Mouse (Mus musculus) neural tube, embryonic 14.5 days (tissue): ENCODE measurements around the gene Ralgds. TPM values are rescaled to one million over a fixed set of nuclear protein-coding genes. Genes with fewer than 3 reads are reported as not detected.

Experiments used
- ATAC-seq: fragments of 200-750 bp; cut with Nextera tagmentation; 2 replicates; pipeline ENCODE4 v1.8.0; 2017; ENCODE audit warnings: low read depth, mild to moderate bottlenecking, moderate TSS enrichment, moderate library complexity
- H3K27ac ChIP-seq: fragments of 300-500 bp; sonication (generic); 2 replicates; pipeline ENCODE4 v1.5.1; 2014; ENCODE audit warnings: low read depth, mild to moderate bottlenecking, control low read depth, low read length, moderate library complexity, mixed read lengths
- H3K27me3 ChIP-seq: fragments of 300-500 bp; sonication (generic); 2 replicates; pipeline ENCODE4 v1.6.1; 2014; ENCODE audit warnings: low read length; ENCODE audit not compliant: control insufficient read depth, insufficient read depth
- H3K36me3 ChIP-seq: fragments of 300-500 bp; sonication (generic); 2 replicates; pipeline ENCODE4 v1.6.1; 2014; ENCODE audit warnings: low read length, mixed read lengths; ENCODE audit not compliant: control insufficient read depth, insufficient read depth
- H3K4me1 ChIP-seq: fragments of 300-500 bp; sonication (generic); 2 replicates; pipeline ENCODE4 v1.6.1; 2014; ENCODE audit warnings: low read length; ENCODE audit not compliant: control insufficient read depth, insufficient read depth
- H3K4me2 ChIP-seq: fragments of 300-500 bp; sonication (generic); 2 replicates; pipeline ENCODE4 v1.6.1; 2014; ENCODE audit warnings: mild to moderate bottlenecking, low read depth, low read length, control low read depth
- H3K4me3 ChIP-seq: fragments of 300-500 bp; sonication (generic); 2 replicates; pipeline ENCODE4 v1.5.1; 2014; ENCODE audit warnings: low read depth, low read length, control low read depth, mixed read lengths
- H3K9ac ChIP-seq: fragments of 300-500 bp; sonication (generic); replicated peaks from 2 replicates; pipeline ENCODE4 v1.6.1; 2014; ENCODE audit warnings: low read depth, mild to moderate bottlenecking, control low read depth, low read length, mixed read lengths
- H3K9me3 ChIP-seq: fragments of 300-500 bp; sonication (generic); 2 replicates; pipeline ENCODE4 v1.6.1; 2016; ENCODE audit warnings: low read length; ENCODE audit not compliant: control insufficient read depth
- WGBS: fragments of 180-500 bp; shearing (Covaris S2); extraction: QIAGEN DNeasy Blood & Tissue Kit; methylation state at CpG from one replicate; pipeline ENCODE4 v1.1.7; 2014; 5-methylcytosine and 5-hydroxymethylcytosine counted together
- polyA plus RNA-seq: library from polyadenylated mRNA; unstranded; fragments of >200 nt; fragmentation: Nextera tagmentation; extraction: Ambion mirVana; gene quantifications from 2 replicates; pipeline ENCODE4 v1.2.1, GENCODE M21; 2014

The Ralgds gene
- polyA plus RNA-seq, 1 experiment from 2014 or later: 76.5 TPM

DNA sequence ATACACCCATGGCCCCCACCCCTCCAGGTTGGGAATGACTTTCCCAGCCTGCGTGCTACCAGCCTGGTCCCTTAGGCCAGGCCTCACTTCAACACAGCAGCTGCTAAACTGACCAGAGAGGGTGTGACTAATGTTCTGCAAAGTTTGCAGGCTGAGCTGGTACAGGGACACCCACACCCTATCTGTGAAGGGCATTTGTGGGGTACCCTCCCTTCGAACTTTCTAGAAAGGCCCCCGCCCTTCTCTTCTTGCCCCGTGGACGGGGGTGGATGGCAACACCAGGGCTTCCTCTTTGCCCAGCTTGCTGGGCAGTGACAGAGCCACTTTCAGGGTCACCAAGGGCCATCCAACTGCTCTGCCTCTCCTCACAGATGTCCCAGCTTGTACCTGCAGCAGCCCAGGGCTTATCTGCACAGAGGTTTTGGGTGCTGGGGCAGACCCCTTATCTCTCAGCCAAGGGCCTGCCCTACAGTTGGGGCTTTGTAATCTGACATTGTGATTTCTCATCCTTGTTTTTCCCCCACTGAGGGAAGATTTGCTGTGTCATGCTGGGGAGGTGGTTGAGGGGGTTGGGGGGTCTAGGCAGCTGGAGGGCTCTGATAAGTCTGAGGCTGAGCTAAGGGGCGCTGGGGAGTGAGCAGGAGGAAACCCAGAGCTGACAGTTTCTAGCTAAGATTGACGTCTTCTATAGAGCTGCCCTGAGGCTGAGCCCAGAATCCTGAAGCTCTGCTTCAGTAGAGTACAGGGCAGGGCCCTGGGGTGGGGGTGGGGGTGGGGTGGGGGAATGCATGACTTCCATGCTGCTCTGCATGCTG is 85.0 kb downstream of the Ralgds start:
- no peaks in the 10 kb centered on the region for H3K36me3 ChIP-seq
- H3K4me2 ChIP-seq: no peak overlapping the region
- H3K9ac ChIP-seq: no peak overlapping the region
- H3K9me3 ChIP-seq: no peaks in the 10 kb centered on the region
- ATAC-seq: no peak
- 85% methylated on average over 6 of the region's 7 CpGs for WGBS
- H3K4me1 ChIP-seq: no peaks in the 10 kb centered on the region
- no peak overlapping the region for H3K4me3 ChIP-seq
- no peaks in the 10 kb centered on the region for H3K27me3 ChIP-seq
- H3K27ac ChIP-seq: no peak overlapping the region

DNA sequence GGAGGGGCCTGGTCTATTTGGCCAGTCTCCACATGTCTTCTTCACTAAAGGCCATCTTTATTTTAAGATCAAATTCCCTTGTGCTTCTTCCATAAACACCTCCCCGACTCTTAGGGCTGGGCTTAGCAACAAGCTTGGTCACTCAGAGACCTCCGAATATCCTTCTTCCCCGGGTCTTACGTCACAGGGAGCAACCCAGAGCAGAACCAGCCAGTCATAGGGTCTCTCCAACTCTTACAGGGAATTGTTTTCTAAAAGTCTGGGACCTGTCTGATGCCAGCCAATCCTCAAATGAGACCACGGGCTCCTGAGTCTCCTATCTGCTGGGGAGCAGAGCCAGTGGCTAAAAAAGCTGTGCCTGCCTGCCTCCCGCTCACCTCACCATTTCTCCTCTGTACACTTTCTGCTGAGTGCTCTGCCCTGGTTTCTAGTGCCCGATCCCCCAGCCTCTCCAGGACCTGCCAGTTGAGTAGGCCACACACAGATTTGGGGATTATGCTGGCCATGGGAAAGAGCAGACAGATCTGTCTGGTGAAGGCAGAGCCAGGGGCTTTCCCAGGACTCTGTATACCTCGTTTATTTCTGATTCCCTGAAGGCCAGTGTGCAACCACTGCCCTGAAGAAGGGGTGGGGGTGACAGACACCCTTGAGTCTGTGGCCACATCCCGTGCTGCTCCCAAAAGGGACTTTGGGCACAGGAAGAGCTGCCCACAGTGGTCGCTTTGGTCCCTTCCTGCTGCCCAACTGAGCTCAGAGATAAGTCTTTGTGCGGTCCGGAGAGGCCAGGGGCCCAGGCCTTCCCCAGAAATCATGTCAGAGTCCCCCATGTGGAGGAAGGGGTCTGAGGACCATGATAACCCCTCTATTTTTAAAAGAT is 86.0 kb downstream of the Ralgds start:
- H3K4me1 ChIP-seq: no peaks in the 10 kb centered on the region
- H3K9ac ChIP-seq: no peak overlapping the region
- ATAC-seq: no peak
- 77% methylated on average over 12 of the region's 12 CpGs for WGBS
- no peak overlapping the region for H3K4me2 ChIP-seq
- H3K27me3 ChIP-seq: no peaks in the 10 kb centered on the region
- no peaks in the 10 kb centered on the region for H3K36me3 ChIP-seq
- H3K9me3 ChIP-seq: no peaks in the 10 kb centered on the region
- H3K4me3 ChIP-seq: no peak overlapping the region
- H3K27ac ChIP-seq: no peak overlapping the region

DNA sequence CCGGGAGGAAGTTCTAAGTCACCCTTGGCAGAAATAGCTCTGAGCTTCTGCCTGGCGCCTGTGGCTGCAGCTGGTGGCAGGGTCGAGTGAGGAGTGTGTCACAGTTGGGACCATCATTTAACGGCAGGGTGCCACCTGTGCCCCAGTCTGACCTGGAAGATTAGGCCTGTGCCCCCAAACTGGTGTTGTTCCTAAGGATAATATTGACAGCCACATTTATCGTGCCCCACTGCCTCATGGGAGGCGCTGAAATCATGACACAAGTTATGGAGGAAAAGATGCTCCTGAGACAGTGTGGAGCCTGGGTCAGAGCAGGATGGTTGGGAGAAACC is 86.6 kb downstream of the Ralgds start:
- H3K36me3 ChIP-seq: no peaks in the 10 kb centered on the region
- no peaks in the 10 kb centered on the region for H3K9me3 ChIP-seq
- no peaks in the 10 kb centered on the region for H3K27me3 ChIP-seq
- no peak for ATAC-seq
- H3K4me3 ChIP-seq: no peak overlapping the region
- no peak overlapping the region for H3K4me2 ChIP-seq
- no peak overlapping the region for H3K27ac ChIP-seq
- 76% methylated on average over 6 of the region's 6 CpGs for WGBS
- no peaks in the 10 kb centered on the region for H3K4me1 ChIP-seq
- H3K9ac ChIP-seq: no peak overlapping the region

DNA sequence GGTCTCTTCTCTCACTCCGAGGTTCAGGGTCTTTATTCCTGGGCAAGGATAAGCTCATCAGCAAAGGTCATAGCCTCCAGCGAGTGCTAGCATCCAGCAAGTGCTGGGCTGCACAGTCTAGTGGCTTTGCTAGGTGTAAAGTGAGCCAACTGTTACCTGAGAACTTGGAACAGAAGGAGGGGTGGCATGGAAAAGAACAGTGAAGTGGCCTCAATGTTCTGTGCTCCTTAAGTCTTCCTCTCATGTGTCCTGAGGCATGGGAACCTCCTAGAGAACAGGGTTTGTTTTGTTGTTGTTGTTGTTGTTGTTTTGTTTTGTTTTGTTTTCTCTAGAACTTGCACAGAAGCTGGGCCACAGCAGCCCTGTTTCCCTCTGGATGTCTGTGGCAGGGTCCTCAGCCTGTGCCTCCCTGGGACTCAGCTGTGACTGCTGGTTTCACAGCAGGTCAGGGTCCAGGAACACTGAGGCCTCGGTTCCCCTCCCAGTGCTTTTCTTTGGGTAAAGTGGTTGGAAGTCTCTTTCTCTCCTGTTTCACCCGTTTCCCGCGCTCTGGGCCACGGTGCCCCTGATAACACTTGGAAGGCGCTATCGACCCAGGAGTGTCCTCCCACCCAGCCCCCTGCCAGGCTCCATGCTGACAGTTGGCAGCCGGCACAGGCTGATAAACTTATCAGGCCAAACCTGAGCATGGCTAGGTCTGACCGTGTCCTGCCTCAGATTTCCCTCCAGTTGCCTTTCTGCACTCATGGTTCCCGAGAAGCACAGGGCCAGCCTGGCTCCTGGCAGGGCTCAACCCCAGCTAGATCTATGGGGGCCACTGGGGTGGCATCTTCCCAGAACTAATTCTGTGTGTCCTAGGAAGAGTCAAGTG is 89.0 kb downstream of the Ralgds start:
- Histone ChIP-seq H3K4me2 (no peak overlapping the region), H3K4me3 (no peak overlapping the region), H3K9me3 (no peaks in the 10 kb centered on the region), H3K9ac (no peak overlapping the region), H3K27me3 (no peaks in the 10 kb centered on the region), H3K27ac (no peak overlapping the region), H3K36me3 (no peaks in the 10 kb centered on the region), H3K4me1 (no peaks in the 10 kb centered on the region)
- ATAC-seq: no peak
- WGBS: 70% methylated on average over 12 of the region's 12 CpGs

Other genes starting within 250 kb of the Ralgds start
- gene Ppp1r26, start 66.3 kb upstream of the Ralgds start, polyA plus RNA-seq: 14.1 and 15.9 TPM in 2 replicates
- gene 1700007K13Rik, start 46.8 kb upstream of the Ralgds start, polyA plus RNA-seq: 4.7 and 7.5 TPM in 2 replicates
- gene Mrps2, start 45.1 kb upstream of the Ralgds start, polyA plus RNA-seq: 57.2 and 57.7 TPM in 2 replicates
- gene Gbgt1, start 16.2 kb upstream of the Ralgds start, polyA plus RNA-seq: 0.23 and 1.6 TPM in 2 replicates
- 3.5 TPM in 1 of 2 replicates, not detected in the other for gene Gm10134, start 7.0 kb upstream of the Ralgds start, polyA plus RNA-seq
- not detected in 2 replicates for gene Cel, start 50.3 kb downstream of the Ralgds start, polyA plus RNA-seq
- 28.0 and 30.7 TPM in 2 replicates for gene Gtf3c5, start 70.6 kb downstream of the Ralgds start, polyA plus RNA-seq
- gene Gfi1b, start 108.9 kb downstream of the Ralgds start, polyA plus RNA-seq: 0.15 TPM in 1 of 2 replicates, not detected in the other
- 32.2 and 36.0 TPM in 2 replicates for gene Tsc1, start 128.1 kb downstream of the Ralgds start, polyA plus RNA-seq
- gene Spaca9, start 186.6 kb downstream of the Ralgds start, polyA plus RNA-seq: 1.6 TPM in 2 replicates
- 1.4 and 1.5 TPM in 2 replicates for gene Ak8, start 187.0 kb downstream of the Ralgds start, polyA plus RNA-seq